Comparison of ENCODE assay signal across 12 mouse cellular contexts in genomic region chr11:61025594-61025993, GRCm38 (mm10). TPM values are rescaled to one million over a fixed set of nuclear protein-coding genes. Genes with fewer than 3 reads are reported as not detected.
DNase-seq lines count a peak whose midpoint lies in the region; ATAC-seq lines count a peak whose summit lies in the region.
"Had no signal": no experiment of that assay in that cellular context is flagged by ENCODE, and none has a peak within 500 bp of the region (broad histone marks: within the 10 kb centered on the region; RNA-seq: fewer than 3 reads in every experiment).

No protein-coding gene starts in this region.

- intact Hi-C loops in gastrocnemius, postnatal 14 days (cut with DNase I; ENCODE audit: low total_unique reads) = loop anchor here (10.0 kb wide), 1 partner anchor 71 kb away; no protein-coding TSS in a partner anchor

- peaks cover 45% of the 10 kb centered on the region for H3K27me3 ChIP-seq in heart, embryonic 11.5 days (ENCODE audit: control insufficient read depth, insufficient read depth, low read length)
- H3K27me3 ChIP-seq in hindbrain, embryonic 13.5 days = peaks cover 57% of the 10 kb centered on the region

- H3K27ac ChIP-seq in heart, embryonic 11.5 days (ENCODE audit: low read depth, low read length) = peak overlapping the region; percentile 32
- H3K27ac ChIP-seq in hindbrain, embryonic 13.5 days = peak overlapping the region; percentile 55
- H3K27ac ChIP-seq: limb, embryonic 12.5 days; macrophage had no signal

- H3K4me1 ChIP-seq in heart, embryonic 11.5 days (ENCODE audit: control insufficient read depth, insufficient read depth, low read length) = peaks cover 38% of the 10 kb centered on the region
- H3K4me1 ChIP-seq in hindbrain, embryonic 13.5 days (replicated peaks) = peaks cover 76% of the 10 kb centered on the region

- no peaks in the 10 kb centered on the region for H3K36me3 ChIP-seq in heart, embryonic 11.5 days (ENCODE audit: control insufficient read depth, insufficient read depth, low read length)
- no peaks in the 10 kb centered on the region for H3K36me3 ChIP-seq in hindbrain, embryonic 13.5 days
- H3K36me3 ChIP-seq: G1E; limb, embryonic 12.5 days had no signal

- H3K4me3 ChIP-seq in heart, embryonic 11.5 days (ENCODE audit: low read depth, low read length) = no peak overlapping the region
- no peak overlapping the region for H3K4me3 ChIP-seq in hindbrain, embryonic 13.5 days
- H3K4me3 ChIP-seq: limb, embryonic 12.5 days had no signal

- WGBS in heart, embryonic 11.5 days (ENCODE audit: insufficient replicate concordance) = 38% methylated on average over 7 of the region's 7 CpGs
- WGBS in hindbrain, embryonic 13.5 days = 67% methylated on average over 7 of the region's 7 CpGs

- peak; percentile 31 for DNase-seq in gastrocnemius, adult 18-20 months (ENCODE audit: low spot score)
- DNase-seq in gastrocnemius, postnatal 14 days = no peak
- DNase-seq in cerebellum, adult 9-11 months = peak; percentile 66
- DNase-seq in frontal cortex, postnatal 25 days (ENCODE audit: low spot score in 2 of 2) = no peak
- no peak for DNase-seq in left cerebral cortex, adult 8-10 months (ENCODE audit: low spot score in 2 of 2)
- DNase-seq in thymus, postnatal 0 days (ENCODE audit: low spot score) = no peak
- DNase-seq: layer of hippocampus, adult 9-11 months had no signal

- no peaks in the 10 kb centered on the region for H3K9me3 ChIP-seq in heart, embryonic 11.5 days (replicated peaks; ENCODE audit: control insufficient read depth, low read length)
- H3K9me3 ChIP-seq in hindbrain, embryonic 13.5 days = no peaks in the 10 kb centered on the region
- H3K9me3 ChIP-seq: G1E; limb, embryonic 12.5 days had no signal

- no peak for ATAC-seq in heart, embryonic 11.5 days (replicated peaks; ENCODE audit: insufficient number of reproducible peaks, low FRiP score, low TSS enrichment)
- ATAC-seq in hindbrain, embryonic 13.5 days (ENCODE audit: low FRiP score) = no peak

- H3K9ac ChIP-seq in heart, embryonic 11.5 days (ENCODE audit: low read depth, low read length) = no peak overlapping the region
- H3K9ac ChIP-seq in hindbrain, embryonic 13.5 days = peak overlapping the region; percentile 19; the same call in 1 of the 2 replicates
- H3K9ac ChIP-seq: limb, embryonic 12.5 days had no signal

- peak overlapping the region; percentile 20 for H3K4me2 ChIP-seq in heart, embryonic 11.5 days
- 0 out of 2 replicates have a peak overlapping the region, but pooled peaks have one; percentile 21 for H3K4me2 ChIP-seq in hindbrain, embryonic 13.5 days
- H3K4me2 ChIP-seq: limb, embryonic 12.5 days had no signal

RNA-seq across cellular contexts. Expression of gene Kcnj12, which starts 3.2 kb away (rescaled TPM):
- 10 to 100 TPM; 48.6 to 67.1 TPM for total RNA-seq in gastrocnemius, adult 18-20 months (2021)
- total RNA-seq in gastrocnemius, postnatal 14 days (2021) = 10 to 100 TPM; 37.4 to 59.8 TPM
- 1.5 and 2.0 TPM in 2 replicates for polyA plus RNA-seq in heart, embryonic 11.5 days (2014; fragmentation: Nextera tagmentation; extraction: Ambion mirVana)
- 3.5 and 3.8 TPM in 2 replicates for polyA plus RNA-seq in hindbrain, embryonic 13.5 days (2015; fragmentation: Nextera tagmentation; extraction: Ambion mirVana)
- 10 to 100 TPM; 15.1 to 19.8 (median 15.6) TPM for total RNA-seq in left cerebral cortex, adult 8-10 months (2022)
- polyA plus RNA-seq in thymus, postnatal 0 days (2015; fragmentation: Nextera tagmentation; extraction: Ambion mirVana) = 0.05 and 0.10 TPM in 2 replicates
- total RNA-seq: G1E had no signal
- polyA plus RNA-seq: G1E, macrophage had no signal

Comparison
In these comparisons a context has a peak if more than half of its experiments do, and no peak if none do; other contexts are left out.
1. DNase-seq: peak in gastrocnemius, adult 18-20 months (single experiment) and cerebellum, adult 9-11 months (single experiment); none in gastrocnemius, postnatal 14 days (single experiment), frontal cortex, postnatal 25 days (0 of 2), left cerebral cortex, adult 8-10 months (0 of 2) and thymus, postnatal 0 days (single experiment).